Mouse (Mus musculus): Measurements from ENCODE around the gene Osbpl7. TPM values are rescaled to one million over a fixed set of nuclear protein-coding genes. Genes with fewer than 3 reads are reported as not detected.

Osbpl7 gene
- polyA plus RNA-seq, 1 experiment from 2014 or later: 12.8 TPM

- Histone ChIP-seq H3K36me3 (ENCODE audit: insufficient read depth) (peaks cover 18% of the 10 kb centered on the region; the same call in 1 of the 2 replicates), H3K9me3 (ENCODE audit: low read depth, low read length) (no peaks in the 10 kb centered on the region), H3K4me2 (peak within 1 kb of the TSS; percentile 82), H3K4me3 (ENCODE audit: low read depth, low read length) (peak within 1 kb of the TSS; percentile 57), H3K4me1 (ENCODE audit: insufficient read depth) (peaks cover 10% of the 10 kb centered on the region), H3K27me3 (ENCODE audit: insufficient read depth, low read length) (no peaks in the 10 kb centered on the region), H3K9ac (peak within 1 kb of the TSS; percentile 65), H3K27ac (ENCODE audit: low read depth) (peak within 1 kb of the TSS; percentile 78)
- DNase-seq (peak; percentile 95), ATAC-seq (ENCODE audit: insufficient read depth) (peak; percentile 77)
- peak; percentile 92 for TF ChIP-seq CTCF (IDR thresholded peaks at IDR 0.05; ENCODE audit: low read depth)
- under 1% methylated on average over 25 of the region's 25 CpGs for WGBS
Observed at GRCm38 (mm10) chr11:97029686-97030417, 20.6 kb upstream of the Osbpl7 start, which contains the start of gene Scrn2. Scrn2 (plus strand) TSS chr11:97029938.

- H3K4me2 ChIP-seq: peak overlapping the region; percentile 82
- no peaks in the 10 kb centered on the region for H3K27me3 ChIP-seq (ENCODE audit: insufficient read depth, low read length)
- peak overlapping the region; percentile 78; the same call in 1 of the 2 replicates for H3K27ac ChIP-seq (ENCODE audit: low read depth)
- peaks cover 18% of the 10 kb centered on the region; the same call in 1 of the 2 replicates for H3K36me3 ChIP-seq (ENCODE audit: insufficient read depth)
- peak overlapping the region; percentile 57 for H3K4me3 ChIP-seq (ENCODE audit: low read depth, low read length)
- peaks cover 4% of the 10 kb centered on the region for H3K4me1 ChIP-seq (ENCODE audit: insufficient read depth)
- no peak for TF ChIP-seq CTCF (IDR thresholded peaks at IDR 0.05; ENCODE audit: low read depth)
- 13% methylated on average over 15 of the region's 15 CpGs for WGBS
- H3K9ac ChIP-seq: peak overlapping the region; percentile 65
- ATAC-seq (ENCODE audit: insufficient read depth) (no peak), DNase-seq (no peak)
- no peaks in the 10 kb centered on the region for H3K9me3 ChIP-seq (ENCODE audit: low read depth, low read length)
Observed at GRCm38 (mm10) chr11:97030426-97030825, 20.0 kb upstream of the Osbpl7 start.

- H3K27me3 ChIP-seq (ENCODE audit: insufficient read depth, low read length): no peaks in the 10 kb centered on the region
- H3K4me1 ChIP-seq (ENCODE audit: insufficient read depth): no peaks in the 10 kb centered on the region
- no peak overlapping the region for H3K4me3 ChIP-seq (ENCODE audit: low read depth, low read length)
- DNase-seq (no peak), ATAC-seq (ENCODE audit: insufficient read depth) (no peak)
- 71% methylated on average over 12 of the region's 12 CpGs for WGBS
- no peak overlapping the region for H3K4me2 ChIP-seq
- H3K27ac ChIP-seq (ENCODE audit: low read depth): no peak overlapping the region
- H3K9ac ChIP-seq: no peak overlapping the region
- H3K9me3 ChIP-seq (ENCODE audit: low read depth, low read length): no peaks in the 10 kb centered on the region
- H3K36me3 ChIP-seq (ENCODE audit: insufficient read depth): peaks cover 18% of the 10 kb centered on the region; the same call in 1 of the 2 replicates
- no peak for TF ChIP-seq CTCF (IDR thresholded peaks at IDR 0.05; ENCODE audit: low read depth)
Observed at GRCm38 (mm10) chr11:97031977-97032376, 18.5 kb upstream of the Osbpl7 start.

- WGBS: 89% methylated on average over 4 of the region's 4 CpGs
- no peaks in the 10 kb centered on the region for H3K9me3 ChIP-seq (ENCODE audit: low read depth, low read length)
- no peak for ATAC-seq (ENCODE audit: insufficient read depth)
Observed at GRCm38 (mm10) chr11:97032499-97032898, 17.9 kb upstream of the Osbpl7 start.

DNA sequence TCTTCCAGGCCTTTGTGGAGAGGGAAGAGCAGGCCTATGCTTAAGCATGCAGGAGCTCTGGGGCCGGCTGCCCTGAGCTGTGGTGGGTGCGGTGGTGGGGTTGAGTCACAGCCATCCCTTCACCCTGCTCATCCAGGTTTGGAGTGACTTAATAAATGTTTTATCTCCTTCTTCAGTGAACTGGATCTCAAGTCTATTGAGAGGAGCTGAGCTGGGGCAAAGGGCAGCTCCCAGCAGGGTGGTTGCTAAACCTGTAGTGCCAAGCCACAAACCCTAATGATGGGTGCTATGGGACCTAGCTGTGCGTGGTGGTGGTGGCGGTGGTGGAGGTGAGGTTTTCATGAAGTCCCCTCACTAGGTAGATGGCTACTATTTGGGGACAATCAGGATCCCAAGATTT, 16.6 kb upstream of the Osbpl7 start:
- Histone ChIP-seq H3K36me3 (ENCODE audit: insufficient read depth) (peaks cover 18% of the 10 kb centered on the region; the same call in 1 of the 2 replicates), H3K9ac (no peak overlapping the region), H3K4me3 (ENCODE audit: low read depth, low read length) (no peak overlapping the region), H3K9me3 (ENCODE audit: low read depth, low read length) (no peaks in the 10 kb centered on the region), H3K27ac (ENCODE audit: low read depth) (no peak overlapping the region), H3K4me1 (ENCODE audit: insufficient read depth) (no peaks in the 10 kb centered on the region), H3K4me2 (no peak overlapping the region), H3K27me3 (ENCODE audit: insufficient read depth, low read length) (no peaks in the 10 kb centered on the region)
- no peak for ATAC-seq (ENCODE audit: insufficient read depth)
- DNase-seq: no peak
- TF ChIP-seq CTCF (IDR thresholded peaks at IDR 0.05; ENCODE audit: low read depth): no peak
- WGBS: 93% methylated on average over 4 of the region's 4 CpGs

More at GRCm38 (mm10) chr11:97032499-97032898, 17.9 kb upstream of the Osbpl7 start:
- no peak for TF ChIP-seq CTCF (IDR thresholded peaks at IDR 0.05; ENCODE audit: low read depth)
- Histone ChIP-seq H3K36me3 (ENCODE audit: insufficient read depth) (peaks cover 18% of the 10 kb centered on the region; the same call in 1 of the 2 replicates), H3K27me3 (ENCODE audit: insufficient read depth, low read length) (no peaks in the 10 kb centered on the region), H3K9ac (no peak overlapping the region), H3K4me3 (ENCODE audit: low read depth, low read length) (no peak overlapping the region), H3K4me2 (no peak overlapping the region), H3K27ac (ENCODE audit: low read depth) (no peak overlapping the region), H3K4me1 (ENCODE audit: insufficient read depth) (no peaks in the 10 kb centered on the region)
- no peak for DNase-seq

GRCm38 (mm10) chr11:97036141-97036540, 14.3 kb upstream of the Osbpl7 start:
- Histone ChIP-seq H3K4me3 (ENCODE audit: low read depth, low read length) (no peak overlapping the region), H3K9ac (no peak overlapping the region), H3K27ac (ENCODE audit: low read depth) (no peak overlapping the region), H3K36me3 (ENCODE audit: insufficient read depth) (peaks cover 18% of the 10 kb centered on the region; the same call in 1 of the 2 replicates), H3K4me1 (ENCODE audit: insufficient read depth) (no peaks in the 10 kb centered on the region), H3K9me3 (ENCODE audit: low read depth, low read length) (no peaks in the 10 kb centered on the region), H3K4me2 (no peak overlapping the region), H3K27me3 (ENCODE audit: insufficient read depth, low read length) (no peaks in the 10 kb centered on the region)
- DNase-seq (no peak), ATAC-seq (ENCODE audit: insufficient read depth) (no peak)
- 71% methylated on average over 5 of the region's 5 CpGs for WGBS
- no peak for TF ChIP-seq CTCF (IDR thresholded peaks at IDR 0.05; ENCODE audit: low read depth)

DNA sequence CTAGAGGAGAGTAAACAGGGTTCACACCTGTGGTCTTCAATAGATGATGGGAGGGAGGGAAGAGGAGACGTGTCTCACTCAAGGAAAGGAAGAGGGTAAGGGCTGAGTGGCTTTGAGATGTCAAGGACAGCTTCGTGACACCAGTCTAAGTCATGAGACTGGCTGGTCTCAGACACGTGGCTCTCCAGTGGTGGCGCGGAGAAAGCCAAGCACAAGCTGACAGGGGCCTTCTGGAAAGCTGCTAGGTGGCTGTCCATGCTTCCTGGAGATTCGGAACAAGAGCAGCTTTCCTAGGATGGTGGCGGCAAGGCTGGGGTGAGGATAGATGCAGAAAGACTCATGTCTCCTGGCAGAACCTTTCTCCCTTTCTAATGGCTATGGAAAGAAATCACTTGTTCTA, 11.5 kb upstream of the Osbpl7 start:
- no peak overlapping the region for H3K9ac ChIP-seq
- H3K9me3 ChIP-seq (ENCODE audit: low read depth, low read length): no peaks in the 10 kb centered on the region
- no peak overlapping the region for H3K27ac ChIP-seq (ENCODE audit: low read depth)
- H3K27me3 ChIP-seq (ENCODE audit: insufficient read depth, low read length): no peaks in the 10 kb centered on the region
- no peak overlapping the region for H3K4me3 ChIP-seq (ENCODE audit: low read depth, low read length)
- 60% methylated on average over 7 of the region's 7 CpGs for WGBS
- H3K4me2 ChIP-seq: no peak overlapping the region
- H3K4me1 ChIP-seq (ENCODE audit: insufficient read depth): no peaks in the 10 kb centered on the region
- TF ChIP-seq CTCF (IDR thresholded peaks at IDR 0.05; ENCODE audit: low read depth): no peak
- peaks cover 4% of the 10 kb centered on the region; the same call in 1 of the 2 replicates for H3K36me3 ChIP-seq (ENCODE audit: insufficient read depth)
- ATAC-seq (ENCODE audit: insufficient read depth) (no peak), DNase-seq (no peak)
